Mouse (Mus musculus) heart, embryonic 14.5 days (tissue): ENCODE measurements around the gene Cbfa2t3. TPM values are rescaled to one million over a fixed set of nuclear protein-coding genes. Genes with fewer than 3 reads are reported as not detected.

ENCODE experiments used
- ATAC-seq: fragments of 200-750 bp; cut with Nextera tagmentation; 2 replicates; pipeline ENCODE4 v1.8.0; 2017; ENCODE audit warnings: low read depth, moderate TSS enrichment; ENCODE audit not compliant: insufficient number of reproducible peaks, insufficient read depth, low FRiP score
- H3K27ac ChIP-seq, 2 experiments: fragments of 200-500 bp in 1 of 2; fragments of 300-500 bp in 1 of 2; sonication (generic) in 1 of 2; replicated peaks in 1 of 2; 2 replicates each; pipeline ENCODE4 v1.5.1; 2012 to 2014; ENCODE audit warnings: low read depth in 2 of 2, low read length in 2 of 2, control low read depth in 1 of 2, mild to moderate bottlenecking in 1 of 2, mixed read lengths in 1 of 2; ENCODE audit not compliant: control insufficient read depth in 1 of 2, insufficient read depth in 1 of 2
- H3K27me3 ChIP-seq: fragments of 300-500 bp; sonication (generic); 2 replicates; pipeline ENCODE4 v1.6.1; 2014; ENCODE audit warnings: mild to moderate bottlenecking, low read length, control low read depth; ENCODE audit not compliant: control insufficient read depth, insufficient read depth
- H3K36me3 ChIP-seq: fragments of 300-500 bp; sonication (generic); 2 replicates; pipeline ENCODE4 v1.6.1; 2014; ENCODE audit warnings: mild to moderate bottlenecking, control low read depth, low read length, mixed read lengths; ENCODE audit not compliant: control insufficient read depth, insufficient read depth
- H3K4me1 ChIP-seq, 2 experiments: fragments of 200-500 bp in 1 of 2; fragments of 300-500 bp in 1 of 2; sonication (generic) in 1 of 2; 2 replicates each; pipeline ENCODE4 v1.6.1; 2012 to 2014; ENCODE audit warnings: low read length in 2 of 2, control low read depth in 1 of 2, mixed read lengths in 1 of 2; ENCODE audit not compliant: control insufficient read depth in 2 of 2, insufficient read depth in 2 of 2
- H3K4me2 ChIP-seq: fragments of 300-500 bp; sonication (generic); 2 replicates; pipeline ENCODE4 v1.6.1; 2014; ENCODE audit warnings: mild to moderate bottlenecking, low read length
- H3K4me3 ChIP-seq, 2 experiments: fragments of 200-500 bp in 1 of 2; fragments of 300-500 bp in 1 of 2; sonication (generic) in 1 of 2; 2 replicates each; pipeline ENCODE4 v1.5.1; 2012 to 2014; ENCODE audit warnings: low read length in 2 of 2, mild to moderate bottlenecking in 2 of 2, control low read depth in 1 of 2, low read depth in 1 of 2, moderate library complexity in 1 of 2; ENCODE audit not compliant: control insufficient read depth in 1 of 2, insufficient read depth in 1 of 2
- H3K9ac ChIP-seq: fragments of 300-500 bp; sonication (generic); 2 replicates; pipeline ENCODE4 v1.6.1; 2014; ENCODE audit warnings: mild to moderate bottlenecking, low read length
- H3K9me3 ChIP-seq: fragments of 300-500 bp; sonication (generic); 2 replicates; pipeline ENCODE4 v1.6.1; 2016; ENCODE audit warnings: low read length, control low read depth; ENCODE audit not compliant: control insufficient read depth
- WGBS: fragments of 180-500 bp; shearing (Covaris S2); extraction: QIAGEN DNeasy Blood & Tissue Kit; methylation state at CpG from one replicate; pipeline ENCODE4 v1.1.7; 2014; 5-methylcytosine and 5-hydroxymethylcytosine counted together
- polyA plus RNA-seq: library from polyadenylated mRNA; unstranded; fragments of >200 nt; fragmentation: Nextera tagmentation; extraction: Ambion mirVana; gene quantifications from 2 replicates; pipeline ENCODE4 v1.2.1, GENCODE M21; 2014

Gene Cbfa2t3
- polyA plus RNA-seq, 1 experiment from 2014 or later: 6.2 TPM

DNA sequence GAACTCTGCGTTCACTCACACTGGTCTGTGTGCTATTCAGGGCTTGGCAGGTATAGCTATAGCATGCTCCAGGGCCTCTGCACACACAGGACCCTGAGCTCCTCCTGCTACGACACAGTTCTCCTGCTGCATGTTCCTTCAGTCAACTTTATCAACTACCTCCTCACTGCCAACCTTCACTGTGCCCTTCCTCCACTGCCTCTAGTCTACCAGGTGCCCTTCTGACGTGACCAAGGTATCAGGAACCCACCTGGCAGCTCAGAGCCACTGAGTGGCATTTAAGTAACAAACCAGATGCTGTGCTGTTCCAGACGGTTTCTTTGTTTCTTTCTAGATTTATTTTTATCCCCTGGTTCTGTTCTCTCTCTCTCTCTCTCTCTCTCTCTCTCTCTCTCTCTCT, 8.3 kb upstream of the Cbfa2t3 start:
- peaks cover 7% of the 10 kb centered on the region; the same call in 1 of the 2 replicates for H3K27me3 ChIP-seq

DNA sequence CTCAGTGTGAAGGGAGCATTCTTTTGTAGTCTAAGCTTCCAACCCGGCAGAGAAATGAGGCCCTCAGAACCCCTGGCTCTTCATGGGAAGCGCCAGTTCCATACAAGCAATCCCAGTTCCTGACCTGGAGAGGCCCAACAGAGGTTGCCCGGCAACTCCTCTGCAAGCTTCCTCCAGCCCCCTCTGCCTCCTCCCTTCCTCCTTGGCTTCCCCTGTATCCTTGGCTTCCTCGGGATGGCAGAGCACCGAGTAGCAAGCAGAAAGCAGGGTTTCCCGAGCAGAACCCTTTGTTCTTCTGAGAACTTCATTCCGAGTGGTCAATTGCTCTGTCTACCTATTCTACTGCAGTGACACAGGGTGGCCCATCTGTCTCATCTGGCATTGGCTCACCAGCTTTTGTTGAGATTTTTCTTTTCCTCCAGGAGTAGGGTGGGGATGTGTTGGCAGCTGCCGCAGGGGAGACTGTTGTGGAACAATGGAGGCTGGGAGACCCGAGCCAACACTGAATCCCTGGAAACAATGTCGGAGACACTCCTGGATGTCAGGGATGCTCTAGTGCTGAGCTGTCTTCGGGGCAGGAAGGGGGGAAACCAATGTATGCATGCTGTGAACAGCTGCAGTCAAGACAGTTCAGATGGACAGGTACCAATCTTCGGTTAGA, 7.1 kb upstream of the Cbfa2t3 start:
- Histone ChIP-seq H3K4me3 (no peak overlapping the region), H3K27ac (no peak overlapping the region), H3K27me3 (0 out of 2 replicates have a peak, but pooled peaks cover 3% of the 10 kb centered on the region), H3K4me1 (peaks cover 5 to 6% of the 10 kb centered on the region in 2 experiments; a peak in 2 of 4 replicates), H3K9ac (no peak overlapping the region), H3K9me3 (no peaks in the 10 kb centered on the region), H3K36me3 (no peaks in the 10 kb centered on the region), H3K4me2 (no peak overlapping the region)
- 48% methylated on average over 12 of the region's 12 CpGs for WGBS
- no peak for ATAC-seq

More for the DNA sequence above, 8.3 kb upstream of the Cbfa2t3 start:
- 50% methylated on average over 4 of the region's 4 CpGs for WGBS
- H3K4me2 ChIP-seq: no peak overlapping the region
- H3K4me1 ChIP-seq: peaks cover 6% of the 10 kb centered on the region in 2 experiments; a peak in 3 of 4 replicates
- H3K27ac ChIP-seq: no peak overlapping the region
- H3K4me3 ChIP-seq: no peak overlapping the region
- H3K9me3 ChIP-seq: no peaks in the 10 kb centered on the region
- ATAC-seq: no peak
- no peak overlapping the region for H3K9ac ChIP-seq
- no peaks in the 10 kb centered on the region for H3K36me3 ChIP-seq

- Histone ChIP-seq H3K36me3 (no peaks in the 10 kb centered on the region), H3K9me3 (no peaks in the 10 kb centered on the region), H3K27me3 (0 out of 2 replicates have a peak, but pooled peaks cover 3% of the 10 kb centered on the region), H3K27ac (no peak overlapping the region), H3K4me2 (no peak overlapping the region), H3K4me1 (peaks cover 10 to 14% of the 10 kb centered on the region in 2 experiments; a peak in 2 of 4 replicates), H3K9ac (no peak overlapping the region), H3K4me3 (no peak overlapping the region)
- ATAC-seq: no peak
- 82% methylated on average over 3 of the region's 3 CpGs for WGBS
Observed at GRCm38 (mm10) chr8:122704612-122705011, 5.7 kb upstream of the Cbfa2t3 start.

- ATAC-seq: no peak
- Histone ChIP-seq H3K4me3 (no peak overlapping the region), H3K36me3 (no peaks in the 10 kb centered on the region), H3K9ac (no peak overlapping the region), H3K4me1 (peaks cover 14% of the 10 kb centered on the region in 2 experiments; a peak in 3 of 4 replicates), H3K27ac (no peak overlapping the region), H3K27me3 (0 out of 2 replicates have a peak, but pooled peaks cover 3% of the 10 kb centered on the region), H3K9me3 (no peaks in the 10 kb centered on the region), H3K4me2 (no peak overlapping the region)
- 82% methylated on average over 6 of the region's 6 CpGs for WGBS
Observed at GRCm38 (mm10) chr8:122702957-122703356, 4.0 kb upstream of the Cbfa2t3 start.

- no peak overlapping the region for H3K4me2 ChIP-seq
- H3K4me1 ChIP-seq: peaks cover 14% of the 10 kb centered on the region in 2 experiments; a peak in 3 of 4 replicates
- H3K27ac ChIP-seq: no peak overlapping the region
- H3K4me3 ChIP-seq: no peak overlapping the region
- no peaks in the 10 kb centered on the region for H3K9me3 ChIP-seq
- H3K36me3 ChIP-seq: no peaks in the 10 kb centered on the region
- ATAC-seq: no peak
- 0 out of 2 replicates have a peak, but pooled peaks cover 3% of the 10 kb centered on the region for H3K27me3 ChIP-seq
- 47% methylated on average over 10 of the region's 10 CpGs for WGBS
- H3K9ac ChIP-seq: no peak overlapping the region
Observed at GRCm38 (mm10) chr8:122702301-122702941, 3.5 kb upstream of the Cbfa2t3 start.

DNA sequence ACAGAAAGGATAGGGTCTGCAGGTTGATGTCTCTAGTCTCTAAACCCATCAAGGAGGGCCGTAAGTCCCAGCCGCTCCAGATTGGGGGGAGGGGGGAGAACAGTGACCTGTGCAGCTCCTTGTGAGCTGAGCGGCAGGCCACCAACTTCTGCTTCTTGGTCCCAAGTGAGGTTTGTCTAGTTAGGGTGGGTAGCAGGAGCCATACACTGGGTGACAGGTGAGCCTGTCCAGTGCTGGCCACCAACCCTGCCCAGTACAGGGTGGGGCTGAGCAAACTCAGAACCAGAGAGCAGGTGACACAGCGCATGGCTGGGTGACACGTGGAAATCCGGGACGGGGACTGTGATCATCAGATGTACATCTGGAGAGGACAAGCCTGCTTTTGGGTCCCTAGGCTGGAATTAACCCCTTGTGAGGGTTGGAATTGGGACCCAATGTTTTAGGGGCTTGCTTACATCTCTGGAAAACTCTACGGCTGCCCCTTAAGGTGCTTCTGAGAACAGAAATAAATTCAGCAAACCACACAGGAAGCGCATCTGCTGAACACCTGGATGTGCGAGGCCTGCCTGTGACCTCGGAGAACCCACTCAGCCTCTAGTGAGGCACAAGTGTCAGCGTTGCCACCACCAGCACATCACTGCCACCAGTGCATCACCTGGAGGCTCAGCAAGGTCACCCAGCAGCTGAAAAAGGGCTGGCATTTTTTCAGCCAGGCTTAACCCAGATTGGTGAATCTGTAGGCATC, 2.7 kb upstream of the Cbfa2t3 start:
- Histone ChIP-seq H3K27me3 (0 out of 2 replicates have a peak, but pooled peaks cover 3% of the 10 kb centered on the region), H3K4me3 (no peak overlapping the region), H3K9ac (no peak overlapping the region), H3K27ac (no peak overlapping the region), H3K4me1 (peaks cover 14% of the 10 kb centered on the region in 2 experiments; a peak in 3 of 4 replicates), H3K36me3 (no peaks in the 10 kb centered on the region), H3K9me3 (no peaks in the 10 kb centered on the region), H3K4me2 (no peak overlapping the region)
- no peak for ATAC-seq
- WGBS: 78% methylated on average over 12 of the region's 12 CpGs

GRCm38 (mm10) chr8:122700628-122701027, 1.7 kb upstream of the Cbfa2t3 start:
- Histone ChIP-seq H3K27me3 (0 out of 2 replicates have a peak, but pooled peaks cover 2% of the 10 kb centered on the region), H3K27ac (no peak overlapping the region), H3K36me3 (no peaks in the 10 kb centered on the region), H3K9me3 (no peaks in the 10 kb centered on the region), H3K4me1 (peaks cover 11% of the 10 kb centered on the region in 2 experiments; a peak in 3 of 4 replicates), H3K4me3 (no peak overlapping the region), H3K4me2 (no peak overlapping the region), H3K9ac (no peak overlapping the region)
- WGBS: 33% methylated on average over 13 of the region's 13 CpGs
- ATAC-seq: no peak
